In genomic region chr3:67553281-67553680, GRCm38 (mm10) we compare ENCODE assay signal across 9 mouse cellular contexts. TPM values are rescaled to one million over a fixed set of nuclear protein-coding genes. Genes with fewer than 3 reads are reported as not detected.
DNase-seq lines count a peak whose midpoint lies in the region; ATAC-seq and TF ChIP-seq lines count a peak whose summit lies in the region.
"Had no signal": no experiment of that assay in that cellular context is flagged by ENCODE, and none has a peak within 500 bp of the region (broad histone marks: within the 10 kb centered on the region; RNA-seq: fewer than 3 reads in every experiment).

No protein-coding gene starts in this region.

- H3K27me3 ChIP-seq in forebrain, embryonic 13.5 days = no peaks in the 10 kb centered on the region
- H3K27me3 ChIP-seq in forebrain, embryonic 12.5 days = no peaks in the 10 kb centered on the region
- no peaks in the 10 kb centered on the region for H3K27me3 ChIP-seq in midbrain, embryonic 15.5 days (replicated peaks)
- no peaks in the 10 kb centered on the region for H3K27me3 ChIP-seq in midbrain, embryonic 11.5 days (ENCODE audit: control insufficient read depth, insufficient read depth, low read length)
- no peaks in the 10 kb centered on the region for H3K27me3 ChIP-seq in midbrain, postnatal 0 days (ENCODE audit: insufficient read depth, low read length)

- ATAC-seq in forebrain, embryonic 13.5 days = 0 out of 2 replicates have a peak, but pooled peaks have one; percentile 7
- no peak for ATAC-seq in forebrain, embryonic 12.5 days (ENCODE audit: low FRiP score)
- ATAC-seq in midbrain, embryonic 15.5 days (replicated peaks) = peak; percentile 40
- no peak for ATAC-seq in midbrain, embryonic 11.5 days (ENCODE audit: low FRiP score)
- ATAC-seq in midbrain, postnatal 0 days (ENCODE audit: low FRiP score) = peak; percentile 48; the same call in 1 of the 2 replicates
- no peak for ATAC-seq in granulocyte monocyte progenitor cell, adult 5-6 weeks (replicated peaks; ENCODE audit: poor library complexity, severe bottlenecking)

- peaks cover 5% of the 10 kb centered on the region; the same call in 1 of the 2 replicates for H3K4me1 ChIP-seq in forebrain, embryonic 13.5 days
- H3K4me1 ChIP-seq in forebrain, embryonic 12.5 days = no peaks in the 10 kb centered on the region; the same call in 1 of the 2 replicates
- H3K4me1 ChIP-seq in midbrain, embryonic 15.5 days = peaks cover 12% of the 10 kb centered on the region
- H3K4me1 ChIP-seq in midbrain, embryonic 11.5 days (ENCODE audit: control insufficient read depth, insufficient read depth, low read length) = 0 out of 2 replicates have a peak, but pooled peaks cover 2% of the 10 kb centered on the region
- H3K4me1 ChIP-seq in midbrain, postnatal 0 days (ENCODE audit: insufficient read depth, low read length) = no peaks in the 10 kb centered on the region

- no peak overlapping the region for H3K9ac ChIP-seq in forebrain, embryonic 13.5 days
- H3K9ac ChIP-seq in forebrain, embryonic 12.5 days = no peak overlapping the region
- H3K9ac ChIP-seq in midbrain, embryonic 15.5 days = no peak overlapping the region
- H3K9ac ChIP-seq in midbrain, embryonic 11.5 days (ENCODE audit: low read length) = no peak overlapping the region
- no peak overlapping the region for H3K9ac ChIP-seq in midbrain, postnatal 0 days (replicated peaks; ENCODE audit: low read length, poor library complexity, severe bottlenecking)

- H3K4me2 ChIP-seq in forebrain, embryonic 13.5 days = no peak overlapping the region
- no peak overlapping the region for H3K4me2 ChIP-seq in forebrain, embryonic 12.5 days
- H3K4me2 ChIP-seq in midbrain, embryonic 15.5 days = peak overlapping the region; percentile 25; the same call in 1 of the 2 replicates
- H3K4me2 ChIP-seq in midbrain, embryonic 11.5 days = no peak overlapping the region
- H3K4me2 ChIP-seq in midbrain, postnatal 0 days (ENCODE audit: low read depth, low read length, poor library complexity, severe bottlenecking) = no peak overlapping the region

- no peak for TF ChIP-seq CTCF in midbrain, postnatal 0 days (IDR thresholded peaks at IDR 0.05)
- TF ChIP-seq CTCF in layer of hippocampus, adult 2 months (conservative IDR thresholded peaks at IDR 0.05) = no peak

- no peak overlapping the region for H3K27ac ChIP-seq in forebrain, embryonic 13.5 days
- no peak overlapping the region for H3K27ac ChIP-seq in forebrain, embryonic 12.5 days
- no peak overlapping the region for H3K27ac ChIP-seq in midbrain, embryonic 15.5 days
- H3K27ac ChIP-seq in midbrain, embryonic 11.5 days (ENCODE audit: low read depth, low read length) = no peak overlapping the region
- no peak overlapping the region for H3K27ac ChIP-seq in midbrain, postnatal 0 days (ENCODE audit: low read depth, low read length)
- H3K27ac ChIP-seq in layer of hippocampus, adult 2 months = no peak overlapping the region

- 48% methylated on average over 4 of the region's 4 CpGs for WGBS in forebrain, embryonic 13.5 days
- WGBS in forebrain, embryonic 12.5 days = 42% methylated on average over 4 of the region's 4 CpGs
- WGBS in midbrain, embryonic 15.5 days = 54% methylated on average over 4 of the region's 4 CpGs
- whole genome bisulfite sequencing in midbrain, embryonic 11.5 days = 40% methylated on average over 4 of the region's 4 CpGs
- WGBS in midbrain, postnatal 0 days = 56% methylated on average over 4 of the region's 4 CpGs

- DNase-seq in midbrain, embryonic 11.5 days (ENCODE audit: low spot score, missing footprints) = no peak
- DNase-seq in embryo, embryonic 10.5 days (ENCODE audit: low spot score) = peak; percentile 35
- peak; percentile 5 for DNase-seq in midbrain, postnatal 0 days (ENCODE audit: low spot score)
- DNase-seq in layer of hippocampus, adult 2 months (ENCODE audit: low spot score in 2 of 2) = no peak
- DNase-seq: liver had no signal

- H3K36me3 ChIP-seq in forebrain, embryonic 13.5 days (ENCODE audit: poor library complexity, severe bottlenecking) = no peaks in the 10 kb centered on the region
- H3K36me3 ChIP-seq in forebrain, embryonic 12.5 days (replicated peaks) = no peaks in the 10 kb centered on the region
- no peaks in the 10 kb centered on the region for H3K36me3 ChIP-seq in midbrain, embryonic 15.5 days (replicated peaks)
- no peaks in the 10 kb centered on the region for H3K36me3 ChIP-seq in midbrain, embryonic 11.5 days (ENCODE audit: control insufficient read depth, insufficient read depth, low read length)
- H3K36me3 ChIP-seq in midbrain, postnatal 0 days (ENCODE audit: insufficient read depth, low read length) = no peaks in the 10 kb centered on the region

- H3K9me3 ChIP-seq in forebrain, embryonic 13.5 days (replicated peaks) = no peaks in the 10 kb centered on the region
- no peaks in the 10 kb centered on the region for H3K9me3 ChIP-seq in forebrain, embryonic 12.5 days
- no peaks in the 10 kb centered on the region for H3K9me3 ChIP-seq in midbrain, embryonic 15.5 days
- H3K9me3 ChIP-seq in midbrain, embryonic 11.5 days (ENCODE audit: control insufficient read depth, low read length) = no peaks in the 10 kb centered on the region
- no peaks in the 10 kb centered on the region for H3K9me3 ChIP-seq in midbrain, postnatal 0 days (ENCODE audit: low read length)

- H3K4me3 ChIP-seq in forebrain, embryonic 13.5 days = no peak overlapping the region
- H3K4me3 ChIP-seq in forebrain, embryonic 12.5 days (replicated peaks) = no peak overlapping the region
- H3K4me3 ChIP-seq in midbrain, embryonic 15.5 days = no peak overlapping the region
- H3K4me3 ChIP-seq in midbrain, embryonic 11.5 days (ENCODE audit: low read depth, low read length) = no peak overlapping the region
- H3K4me3 ChIP-seq in midbrain, postnatal 0 days (ENCODE audit: low read depth, low read length) = no peak overlapping the region
- no peak overlapping the region for H3K4me3 ChIP-seq in layer of hippocampus, adult 2 months

RNA-seq across cellular contexts. Expression of gene Mfsd1, which starts 29.3 kb away (rescaled TPM):
- polyA plus RNA-seq in forebrain, embryonic 13.5 days (2015; fragmentation: Nextera tagmentation; extraction: Ambion mirVana) = 36.2 and 37.0 TPM in 2 replicates
- 48.7 and 49.8 TPM in 2 replicates for polyA plus RNA-seq in forebrain, embryonic 12.5 days (2016; fragmentation: Nextera tagmentation; extraction: Ambion mirVana)
- polyA plus RNA-seq in midbrain, embryonic 15.5 days (2015; fragmentation: Nextera tagmentation; extraction: Ambion mirVana) = 30.1 and 30.9 TPM in 2 replicates
- 68.0 and 72.4 TPM in 2 replicates for polyA plus RNA-seq in midbrain, embryonic 11.5 days (2014; fragmentation: Nextera tagmentation; extraction: Ambion mirVana)
- total RNA-seq in midbrain, postnatal 0 days (2014; rRNA removed) = 24.7 and 26.0 TPM in 2 replicates
- polyA plus RNA-seq in midbrain, postnatal 0 days (2015; fragmentation: Nextera tagmentation; extraction: Ambion mirVana) = 25.8 and 27.7 TPM in 2 replicates
- 41.5 and 51.5 TPM in 2 replicates for total RNA-seq in granulocyte monocyte progenitor cell, adult 5-6 weeks (2014; fragmentation: Nextera tagmentation)
- total RNA-seq in granulocyte monocyte progenitor cell, adult 5-6 weeks (2017) = 167 and 180 TPM in 2 replicates
- 10 to 100 TPM; 39.8 to 41.3 TPM for total RNA-seq in layer of hippocampus, adult 2 months (2021)

RNA-seq across cellular contexts. Expression of gene Rarres1, which starts 38.0 kb away (rescaled TPM):
- polyA plus RNA-seq in forebrain, embryonic 13.5 days (2015; fragmentation: Nextera tagmentation; extraction: Ambion mirVana) = 0.53 and 0.74 TPM in 2 replicates
- 0.61 and 0.74 TPM in 2 replicates for polyA plus RNA-seq in forebrain, embryonic 12.5 days (2016; fragmentation: Nextera tagmentation; extraction: Ambion mirVana)
- 2.6 and 5.1 TPM in 2 replicates for polyA plus RNA-seq in midbrain, embryonic 15.5 days (2015; fragmentation: Nextera tagmentation; extraction: Ambion mirVana)
- 0.77 and 1.2 TPM in 2 replicates for polyA plus RNA-seq in midbrain, embryonic 11.5 days (2014; fragmentation: Nextera tagmentation; extraction: Ambion mirVana)
- total RNA-seq in midbrain, postnatal 0 days (2014; rRNA removed) = 4.2 and 6.1 TPM in 2 replicates
- polyA plus RNA-seq in midbrain, postnatal 0 days (2015; fragmentation: Nextera tagmentation; extraction: Ambion mirVana) = 5.9 and 6.3 TPM in 2 replicates
- total RNA-seq in granulocyte monocyte progenitor cell, adult 5-6 weeks (2014; fragmentation: Nextera tagmentation) = not detected in 2 replicates
- total RNA-seq in granulocyte monocyte progenitor cell, adult 5-6 weeks (2017) = 0.15 and 0.26 TPM in 2 replicates
- total RNA-seq in layer of hippocampus, adult 2 months (2021) = 1 to 10 TPM; 1.5 to 1.8 TPM

Comparison
In these comparisons a context has a peak if more than half of its experiments do, and no peak if none do; other contexts are left out.
1. ATAC-seq: peak in forebrain, embryonic 13.5 days (single experiment), midbrain, embryonic 15.5 days (single experiment) and midbrain, postnatal 0 days (single experiment); none in forebrain, embryonic 12.5 days (single experiment), midbrain, embryonic 11.5 days (single experiment) and granulocyte monocyte progenitor cell, adult 5-6 weeks (single experiment).
2. DNase-seq: peak in embryo, embryonic 10.5 days (single experiment) and midbrain, postnatal 0 days (single experiment); none in midbrain, embryonic 11.5 days (single experiment) and layer of hippocampus, adult 2 months (0 of 2).